Mouse (Mus musculus): Measurements from ENCODE around the gene Frrs1.

The Frrs1 gene

GRCm38 (mm10) chr3:116917016-116917415 is 57.8 kb downstream of the Frrs1 start:
- no peak for DNase-seq

GRCm38 (mm10) chr3:116921535-116921934 is 62.3 kb downstream of the Frrs1 start:
- DNase-seq: no peak

DNA sequence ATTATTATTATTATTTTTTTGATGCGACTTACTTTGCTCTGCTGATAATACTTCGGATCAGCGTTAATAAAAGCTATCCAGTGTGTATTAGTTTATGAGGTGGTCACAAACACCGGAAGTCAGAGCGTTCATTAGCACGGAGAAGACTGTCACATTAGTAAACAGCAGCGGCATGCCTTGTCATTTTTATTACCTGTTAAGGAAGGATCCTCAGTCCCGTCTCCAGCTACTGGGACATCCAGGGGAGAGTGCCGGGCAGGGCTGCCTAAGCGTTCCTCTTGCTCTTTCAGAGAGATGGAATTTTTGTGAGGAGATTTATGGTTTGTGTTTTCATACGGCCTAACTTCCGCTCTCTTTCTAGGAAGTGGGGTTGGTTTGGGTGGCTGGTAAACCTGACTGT is 63.8 kb downstream of the Frrs1 start:
- no peak for DNase-seq

DNA sequence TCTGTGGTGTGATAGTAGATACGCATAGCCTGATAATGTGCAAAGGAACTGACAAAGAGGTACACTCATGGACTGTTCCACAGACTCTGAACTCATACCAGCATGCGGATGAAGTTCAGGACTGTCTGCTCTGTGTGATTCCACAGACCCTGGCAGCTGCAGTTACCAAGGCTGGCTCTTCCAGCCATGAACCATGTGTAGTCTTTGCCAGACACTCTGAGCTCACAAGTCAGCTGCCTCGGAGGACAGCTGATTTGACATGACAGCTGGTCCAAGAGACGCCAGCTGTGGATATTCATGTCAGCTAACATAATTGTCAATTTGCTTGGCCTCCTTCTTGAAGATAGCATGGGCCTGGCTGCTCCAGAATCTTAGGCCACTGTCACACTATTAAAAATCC is 69.7 kb downstream of the Frrs1 start:
- peak; percentile 21 to 28 for DNase-seq

GRCm38 (mm10) chr3:116933158-116933557 is 73.9 kb downstream of the Frrs1 start:
- no peak for DNase-seq

DNA sequence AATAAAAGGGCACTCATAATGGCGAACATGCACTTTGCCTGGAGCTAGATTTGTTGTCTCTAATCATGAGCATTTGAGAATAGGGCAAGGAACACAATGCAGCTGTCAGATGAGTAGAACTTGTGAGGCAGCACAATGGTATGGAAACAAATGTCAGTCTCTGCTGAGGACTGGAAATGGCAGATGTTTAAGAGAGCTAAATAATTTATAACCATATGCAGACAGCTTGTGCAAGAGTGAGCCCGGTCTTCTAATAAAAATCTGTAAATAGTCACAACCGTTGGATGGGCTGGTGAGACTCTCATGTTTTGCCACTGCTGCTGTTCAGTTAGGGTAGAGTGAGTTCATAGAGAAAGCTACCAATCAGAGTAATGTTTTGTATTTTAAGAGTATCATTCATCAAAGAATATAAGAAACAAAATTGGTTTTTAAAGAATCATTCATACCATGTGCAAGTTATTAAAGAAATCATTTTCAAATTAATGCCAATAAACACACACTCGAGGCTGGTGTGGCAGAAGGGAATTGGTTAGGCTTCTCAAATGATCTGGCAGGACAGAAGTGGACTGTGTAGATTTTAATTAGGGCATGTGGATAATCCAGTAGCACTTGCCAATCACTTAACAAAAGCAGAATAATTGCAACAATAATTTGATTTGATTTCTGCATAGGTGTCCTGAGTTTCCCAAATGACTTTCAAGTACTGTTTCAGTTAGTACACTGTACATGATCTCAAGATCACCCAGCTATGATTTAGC is 77.8 kb downstream of the Frrs1 start:
- DNase-seq: no peak

- DNase-seq: no peak
Observed at GRCm38 (mm10) chr3:116940804-116941558, 81.7 kb downstream of the Frrs1 start.

GRCm38 (mm10) chr3:116941559-116942117 is 82.4 kb downstream of the Frrs1 start:
- no peak for DNase-seq

DNA sequence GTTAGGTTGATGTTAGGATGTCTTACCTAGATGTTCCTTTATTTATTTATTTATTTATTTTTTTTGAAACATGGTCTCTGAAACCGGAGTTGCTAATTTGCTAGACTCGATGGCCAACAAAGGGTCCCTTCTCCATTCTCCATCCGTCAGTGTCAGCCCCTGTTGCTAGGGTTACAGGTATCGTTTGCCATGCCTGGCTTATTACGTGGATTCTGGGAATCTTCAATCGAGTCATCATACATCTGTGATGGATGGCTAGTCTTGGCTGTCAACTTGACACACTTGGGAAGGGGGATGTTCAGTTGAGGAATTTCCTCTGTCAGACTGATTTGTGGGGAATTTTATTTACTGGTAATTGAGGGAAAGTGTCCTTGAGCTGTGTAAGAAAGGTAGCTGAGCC is 83.5 kb downstream of the Frrs1 start:
- DNase-seq: no peak

DNA sequence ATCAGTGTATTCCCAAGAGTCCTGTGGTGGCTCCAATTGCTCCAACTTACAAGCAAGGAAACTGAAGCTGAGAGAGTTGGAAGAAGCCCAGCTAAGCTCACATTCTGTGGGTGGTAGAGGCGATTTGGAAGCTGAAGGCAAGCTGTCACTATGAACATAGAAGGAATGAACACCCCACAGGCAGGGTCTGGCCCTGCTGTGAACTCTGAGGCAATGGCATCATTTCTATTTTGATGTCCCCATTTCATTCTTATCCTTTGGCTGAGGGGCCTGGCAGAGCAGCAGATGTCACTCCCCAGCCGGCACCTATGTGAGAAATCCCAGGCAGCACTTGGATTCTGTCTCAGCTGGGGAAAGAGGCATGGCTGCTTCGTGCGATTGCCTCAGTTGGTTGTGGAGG is 84.2 kb downstream of the Frrs1 start:
- DNase-seq: peak; percentile 38 to 46

DNA sequence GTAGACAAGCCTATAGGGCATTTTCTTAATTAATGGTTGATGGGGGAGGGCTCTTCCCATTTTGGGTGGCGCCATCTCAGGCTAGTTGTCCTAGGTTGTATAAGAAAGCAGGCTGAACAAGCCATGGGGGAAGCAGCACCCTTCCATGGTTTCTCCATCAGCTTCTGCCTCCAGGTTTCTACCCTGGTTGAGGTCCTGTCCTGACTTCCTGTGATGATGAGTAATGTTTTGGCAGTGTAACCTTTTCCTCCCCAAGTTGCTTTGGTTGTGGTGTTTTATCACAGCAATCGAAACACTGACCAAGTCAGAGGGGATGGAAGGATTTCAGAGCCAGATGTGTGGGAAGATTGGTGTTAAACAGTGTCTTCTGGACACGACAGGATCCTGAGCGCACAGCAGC is 87.2 kb downstream of the Frrs1 start:
- no peak for DNase-seq

DNA sequence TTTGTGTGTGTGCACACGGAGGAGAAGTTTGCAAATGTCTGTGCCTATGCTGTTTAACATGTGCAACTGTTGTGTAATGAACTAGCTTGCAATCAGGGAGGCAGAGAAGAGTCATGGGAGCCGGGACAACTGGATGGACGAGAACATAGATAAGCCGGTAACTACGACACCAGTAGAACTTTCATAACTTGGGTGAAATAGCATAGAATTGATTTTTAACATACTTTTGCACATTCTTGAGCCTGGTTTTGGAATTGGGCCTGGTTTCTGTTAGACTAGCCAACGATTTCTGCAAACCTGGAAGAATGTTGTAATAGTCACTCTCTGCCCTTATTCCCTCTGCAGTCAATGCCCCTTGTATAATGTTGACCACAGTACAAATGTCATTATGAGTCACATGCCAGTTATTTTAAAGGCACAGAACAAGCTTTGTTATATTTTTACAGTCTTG is 91.4 kb downstream of the Frrs1 start:
- no peak for DNase-seq

DNA sequence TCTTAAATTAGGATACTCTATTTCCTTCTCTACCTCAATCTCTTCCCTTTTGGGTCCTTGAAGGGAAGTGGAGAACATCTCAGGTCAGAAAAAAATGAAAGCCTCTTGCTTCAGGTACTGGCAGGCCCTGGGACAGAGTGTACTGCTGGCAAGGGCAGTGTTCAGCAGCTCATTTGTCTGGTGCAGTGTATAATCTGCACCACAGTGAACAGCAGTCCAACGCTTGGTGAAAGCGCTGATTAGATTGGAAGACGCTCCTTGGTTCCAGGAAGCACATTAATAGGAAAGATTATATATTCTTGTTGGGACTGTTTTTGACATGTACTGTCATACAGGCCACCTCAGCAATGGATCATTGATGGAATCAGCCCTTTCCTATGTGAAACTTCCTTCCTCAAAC is 92.2 kb downstream of the Frrs1 start:
- no peak for DNase-seq

GRCm38 (mm10) chr3:116952242-116952899 is 93.1 kb downstream of the Frrs1 start:
- no peak for DNase-seq

GRCm38 (mm10) chr3:116953366-116953765 is 94.1 kb downstream of the Frrs1 start:
- DNase-seq: no peak

- DNase-seq: no peak
Observed at GRCm38 (mm10) chr3:116955061-116955460, 95.8 kb downstream of the Frrs1 start.
